Mouse (Mus musculus): ENCODE results near the gene Eif3k. TPM values are rescaled to one million over a fixed set of nuclear protein-coding genes. Genes with fewer than 3 reads are reported as not detected.
A peak's percentile ranks its signal among the peaks of the same experiment; 100 is the strongest.

Eif3k gene
- polyA plus RNA-seq, 1 experiment from 2014 or later: 467 TPM

- DNase-seq (ENCODE audit: low spot score): no peak
Measured at GRCm38 (mm10) chr7:28963399-28963923, 18.2 kb downstream of the Eif3k start.

GRCm38 (mm10) chr7:28961927-28962670, 19.6 kb downstream of the Eif3k start, which contains the start of gene Actn4:
TSS of gene Actn4 (minus strand) at chr7:28962340.
- peak within 1 kb of the TSS; percentile 93 for H3K27ac ChIP-seq
- no peak for TF ChIP-seq CTCF (IDR thresholded peaks at IDR 0.05; ENCODE audit: low read depth)
- H3K4me1 ChIP-seq (replicated peaks; ENCODE audit: insufficient read depth, low read length): peaks cover 27% of the 10 kb centered on the region; the same call in 1 of the 2 replicates
- peak within 1 kb of the TSS; percentile 99 for H3K4me3 ChIP-seq (replicated peaks; ENCODE audit: low read depth, low read length)
- DNase-seq (ENCODE audit: low spot score) (peak; percentile 98), ATAC-seq (replicated peaks; ENCODE audit: low FRiP score, low read depth) (peak; percentile 93)
- WGBS: under 1% methylated on average over 76 of the region's 76 CpGs
- H3K9ac ChIP-seq (ENCODE audit: low read depth, low read length): peak within 1 kb of the TSS; percentile 94
- no peaks in the 10 kb centered on the region for H3K27me3 ChIP-seq (ENCODE audit: insufficient read depth, low read length)
- H3K9me3 ChIP-seq (replicated peaks; ENCODE audit: low read length): no peaks in the 10 kb centered on the region
- no peaks in the 10 kb centered on the region for H3K36me3 ChIP-seq (ENCODE audit: insufficient read depth, low read length)
- H3K4me2 ChIP-seq (ENCODE audit: low read length): peak within 1 kb of the TSS; percentile 91

More at GRCm38 (mm10) chr7:28963399-28963923, 18.2 kb downstream of the Eif3k start:
- H3K36me3 ChIP-seq (ENCODE audit: insufficient read depth, low read length): no peaks in the 10 kb centered on the region
- H3K4me2 ChIP-seq (ENCODE audit: low read length): no peak overlapping the region
- 89% methylated on average over 3 of the region's 3 CpGs for WGBS
- peaks cover 16% of the 10 kb centered on the region; the same call in 1 of the 2 replicates for H3K4me1 ChIP-seq (replicated peaks; ENCODE audit: insufficient read depth, low read length)
- ATAC-seq (replicated peaks; ENCODE audit: low FRiP score, low read depth): no peak
- peak overlapping the region; percentile 93; the same call in 1 of the 2 replicates for H3K27ac ChIP-seq
- H3K27me3 ChIP-seq (ENCODE audit: insufficient read depth, low read length): no peaks in the 10 kb centered on the region
- TF ChIP-seq CTCF (IDR thresholded peaks at IDR 0.05; ENCODE audit: low read depth): no peak
- no peak overlapping the region for H3K4me3 ChIP-seq (replicated peaks; ENCODE audit: low read depth, low read length)
- H3K9ac ChIP-seq (ENCODE audit: low read depth, low read length): no peak overlapping the region
- no peaks in the 10 kb centered on the region for H3K9me3 ChIP-seq (replicated peaks; ENCODE audit: low read length)

DNA sequence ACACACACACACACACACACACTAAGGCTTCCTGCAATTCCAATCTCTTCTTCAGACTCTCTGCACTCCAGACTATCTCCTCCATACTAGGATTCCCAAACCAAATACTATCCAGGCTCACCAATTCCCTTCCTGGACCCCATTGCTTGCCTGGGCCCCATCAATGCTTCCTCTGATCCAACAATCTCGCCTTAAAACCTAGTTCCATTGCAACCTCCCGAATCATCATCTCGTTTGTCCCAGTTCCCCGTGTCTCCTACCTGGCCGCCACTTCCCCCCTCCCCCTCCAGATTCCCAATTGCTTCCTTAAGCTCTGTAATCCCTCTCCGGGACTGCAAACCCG, 20.1 kb downstream of the Eif3k start:
- WGBS: 0% methylated on average over 7 of the region's 7 CpGs
- TF ChIP-seq CTCF (IDR thresholded peaks at IDR 0.05; ENCODE audit: low read depth): no peak
- peak overlapping the region; percentile 93 for H3K27ac ChIP-seq
- H3K27me3 ChIP-seq (ENCODE audit: insufficient read depth, low read length): no peaks in the 10 kb centered on the region
- ATAC-seq (replicated peaks; ENCODE audit: low FRiP score, low read depth) (no peak), DNase-seq (ENCODE audit: low spot score) (no peak)
- no peaks in the 10 kb centered on the region for H3K36me3 ChIP-seq (ENCODE audit: insufficient read depth, low read length)
- peaks cover 27% of the 10 kb centered on the region; the same call in 1 of the 2 replicates for H3K4me1 ChIP-seq (replicated peaks; ENCODE audit: insufficient read depth, low read length)
- H3K4me3 ChIP-seq (replicated peaks; ENCODE audit: low read depth, low read length): peak overlapping the region; percentile 99
- no peaks in the 10 kb centered on the region for H3K9me3 ChIP-seq (replicated peaks; ENCODE audit: low read length)
- peak overlapping the region; percentile 91 for H3K4me2 ChIP-seq (ENCODE audit: low read length)
- H3K9ac ChIP-seq (ENCODE audit: low read depth, low read length): peak overlapping the region; percentile 94

DNA sequence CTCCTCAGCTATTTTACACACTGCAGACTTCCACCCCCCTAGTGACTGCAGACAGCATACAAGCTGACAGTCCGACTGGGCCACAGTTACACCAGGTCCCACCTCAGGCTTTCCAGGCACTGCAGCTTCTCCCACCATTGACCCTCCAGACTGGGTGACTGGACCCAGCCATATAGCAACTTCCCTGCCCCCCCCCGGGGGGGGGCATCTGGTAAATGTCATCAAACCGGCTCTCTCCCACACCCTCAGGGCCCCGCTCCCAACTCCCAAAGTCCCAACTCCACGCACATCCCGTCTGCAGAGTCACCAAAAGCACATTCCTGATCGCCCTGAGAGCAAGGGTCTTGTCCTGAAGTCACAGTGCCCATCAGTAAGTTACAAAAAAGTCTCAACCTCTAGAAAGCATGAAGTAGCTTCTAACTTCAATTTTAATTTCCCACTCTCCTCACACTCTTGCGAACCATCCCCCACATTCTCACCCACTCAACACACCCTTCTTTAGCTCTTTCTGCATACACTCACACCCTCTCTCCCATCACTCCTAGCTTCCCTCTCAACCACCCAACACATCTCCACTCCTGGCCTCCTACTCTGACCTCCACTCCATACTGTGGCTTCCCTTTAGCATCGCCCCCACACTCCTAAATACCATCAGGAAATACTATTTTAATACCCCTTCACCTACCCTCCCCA, 21.2 kb downstream of the Eif3k start:
- H3K9me3 ChIP-seq (replicated peaks; ENCODE audit: low read length): no peaks in the 10 kb centered on the region
- peaks cover 36% of the 10 kb centered on the region for H3K4me1 ChIP-seq (replicated peaks; ENCODE audit: insufficient read depth, low read length)
- no peaks in the 10 kb centered on the region for H3K27me3 ChIP-seq (ENCODE audit: insufficient read depth, low read length)
- no peak for DNase-seq (ENCODE audit: low spot score)
- WGBS: 7% methylated on average over 9 of the region's 9 CpGs
- peak overlapping the region; percentile 47 for H3K27ac ChIP-seq
- H3K4me2 ChIP-seq (ENCODE audit: low read length): peak overlapping the region; percentile 91
- ATAC-seq (replicated peaks; ENCODE audit: low FRiP score, low read depth): no peak
- TF ChIP-seq CTCF (IDR thresholded peaks at IDR 0.05; ENCODE audit: low read depth): no peak
- H3K36me3 ChIP-seq (ENCODE audit: insufficient read depth, low read length): no peaks in the 10 kb centered on the region
- H3K9ac ChIP-seq (ENCODE audit: low read depth, low read length): peak overlapping the region; percentile 94
- peak overlapping the region; percentile 99 for H3K4me3 ChIP-seq (replicated peaks; ENCODE audit: low read depth, low read length)

DNA sequence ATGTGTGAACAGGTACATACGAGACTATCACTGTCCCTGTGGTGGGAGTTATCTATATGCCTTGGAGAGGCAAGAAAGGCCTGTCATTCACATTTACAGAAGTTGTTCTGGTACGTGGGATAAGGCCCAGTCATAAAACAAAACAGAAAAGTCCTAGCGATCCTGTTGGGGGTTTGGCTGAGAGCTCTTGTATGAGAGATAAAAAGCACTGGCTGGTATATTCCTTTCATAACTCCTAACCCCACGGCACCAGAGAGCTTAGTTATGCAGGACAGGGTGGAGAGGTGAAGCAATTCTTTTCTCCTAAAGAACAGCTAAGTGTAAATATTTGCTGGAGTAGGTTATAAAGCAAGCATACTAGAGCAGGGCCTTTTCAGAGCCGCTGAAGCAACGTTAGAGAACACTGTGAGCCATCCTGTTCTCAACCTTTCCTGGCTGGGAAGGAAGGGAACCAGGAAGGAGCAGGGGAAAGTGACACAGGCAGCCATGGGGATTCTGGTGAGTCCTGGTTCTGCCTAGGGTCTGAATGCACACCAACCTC, 22.1 kb downstream of the Eif3k start:
- Histone ChIP-seq H3K4me1 (replicated peaks; ENCODE audit: insufficient read depth, low read length) (peaks cover 40% of the 10 kb centered on the region), H3K27ac (peak overlapping the region; percentile 47), H3K4me3 (replicated peaks; ENCODE audit: low read depth, low read length) (peak overlapping the region; percentile 99), H3K9me3 (replicated peaks; ENCODE audit: low read length) (no peaks in the 10 kb centered on the region), H3K27me3 (ENCODE audit: insufficient read depth, low read length) (no peaks in the 10 kb centered on the region), H3K36me3 (ENCODE audit: insufficient read depth, low read length) (no peaks in the 10 kb centered on the region), H3K4me2 (ENCODE audit: low read length) (peak overlapping the region; percentile 91), H3K9ac (ENCODE audit: low read depth, low read length) (peak overlapping the region; percentile 94)
- ATAC-seq (replicated peaks; ENCODE audit: low FRiP score, low read depth) (no peak), DNase-seq (ENCODE audit: low spot score) (no peak)
- no peak for TF ChIP-seq CTCF (IDR thresholded peaks at IDR 0.05; ENCODE audit: low read depth)
- 16% methylated on average over 6 of the region's 6 CpGs for WGBS

GRCm38 (mm10) chr7:28958770-28959169, 22.9 kb downstream of the Eif3k start:
- H3K36me3 ChIP-seq (ENCODE audit: insufficient read depth, low read length): no peaks in the 10 kb centered on the region
- no peaks in the 10 kb centered on the region for H3K9me3 ChIP-seq (replicated peaks; ENCODE audit: low read length)
- TF ChIP-seq CTCF (IDR thresholded peaks at IDR 0.05; ENCODE audit: low read depth): no peak
- 19% methylated on average over 1 of the region's 1 CpGs for WGBS
- H3K27me3 ChIP-seq (ENCODE audit: insufficient read depth, low read length): no peaks in the 10 kb centered on the region
- ATAC-seq (replicated peaks; ENCODE audit: low FRiP score, low read depth): no peak
- no peak for DNase-seq (ENCODE audit: low spot score)
- peak overlapping the region; percentile 94; the same call in 1 of the 2 replicates for H3K9ac ChIP-seq (ENCODE audit: low read depth, low read length)
- peak overlapping the region; percentile 99 for H3K4me3 ChIP-seq (replicated peaks; ENCODE audit: low read depth, low read length)
- peak overlapping the region; percentile 91 for H3K4me2 ChIP-seq (ENCODE audit: low read length)
- H3K4me1 ChIP-seq (replicated peaks; ENCODE audit: insufficient read depth, low read length): peaks cover 44% of the 10 kb centered on the region
- H3K27ac ChIP-seq: peak overlapping the region; percentile 47
